Mouse (Mus musculus) small intestine, adult 2 months (tissue): ENCODE measurements around the gene Slc2a1.

Experiments
- CTCF ChIP-seq: fragments of 200-500 bp; IDR thresholded peaks from 2 replicates; pipeline ENCODE4 v1.5.1; 2012; ENCODE audit warnings: low read depth, mild to moderate bottlenecking, control low read depth, inconsistent platforms, low read length, moderate library complexity, mixed read lengths; ENCODE audit not compliant: insufficient replicate concordance, insufficient read length; ENCODE audit errors: extremely low read depth
- POLR2A ChIP-seq: fragments of 200-500 bp; IDR thresholded peaks from 2 replicates; pipeline ENCODE4 v1.6.1; 2012; ENCODE audit warnings: low read depth, mild to moderate bottlenecking, control low read depth, inconsistent platforms, low read length, moderate library complexity

DNA sequence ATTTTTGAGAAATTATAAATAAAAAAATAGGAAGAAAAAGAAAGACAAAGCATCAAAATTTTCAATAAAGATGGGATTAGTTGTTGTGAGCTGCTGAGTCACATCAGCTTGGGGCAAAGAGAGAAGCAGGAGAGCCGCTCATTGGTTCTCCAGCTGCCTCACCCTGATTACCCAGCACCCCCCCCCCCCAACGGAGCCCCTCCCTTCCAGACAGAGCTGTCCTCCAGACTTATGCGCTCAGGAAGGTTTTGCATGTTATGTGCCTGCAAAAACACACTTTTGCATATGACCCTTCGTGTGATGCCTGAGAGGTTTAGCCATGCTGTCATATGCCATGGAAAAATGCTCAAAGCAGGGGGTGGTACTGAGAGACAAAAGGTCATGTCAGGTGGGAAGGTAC is 3.7 kb upstream of the Slc2a1 start:
- TF ChIP-seq POLR2A (no peak), CTCF (no peak)
